Mouse (Mus musculus): ENCODE data around the gene Nrn1l.

- TF ChIP-seq GATA1 (IDR thresholded peaks at IDR 0.05; ENCODE audit: borderline replicate concordance, low read length) (no peak), FLI1 (IDR thresholded peaks at IDR 0.05; ENCODE audit: low read length) (no peak)
These were observed at the start of gene Nrn1l for GRCm38 (mm10) chr8:105893339-105893738.
